Mouse (Mus musculus): ENCODE results near the gene Eif2ak4.

GRCm38 (mm10) chr2:118355138-118355719 is 33.2 kb upstream of the Eif2ak4 start:
- no peak for TF ChIP-seq CTCF (IDR thresholded peaks at IDR 0.05; ENCODE audit: low read depth, low read length)
- TF ChIP-seq GATA1 (IDR thresholded peaks at IDR 0.05; ENCODE audit: borderline replicate concordance, low read length): no peak

Measured in G1E (cell line).